ENCODE assay signal across 8 mouse cellular contexts in genomic region chr12:110843194-110844048, GRCm38 (mm10). TPM values are rescaled to one million over a fixed set of nuclear protein-coding genes. Genes with fewer than 3 reads are reported as not detected.
DNase-seq lines count a peak whose midpoint lies in the region; ATAC-seq lines count a peak whose summit lies in the region.

No protein-coding gene starts in this region.

- no peaks in the 10 kb centered on the region for H3K27me3 ChIP-seq in intestine, embryonic 15.5 days (replicated peaks)
- peaks cover 17% of the 10 kb centered on the region; the same call in 1 of the 2 replicates for H3K27me3 ChIP-seq in limb, embryonic 11.5 days (ENCODE audit: control insufficient read depth, insufficient read depth, low read length)
- H3K27me3 ChIP-seq in midbrain, embryonic 12.5 days = peaks cover 56% of the 10 kb centered on the region

- peak; percentile 76 to 77 for DNase-seq in urinary bladder, adult 18-20 months (ENCODE audit: low spot score in 2 of 2)
- DNase-seq in urinary bladder, postnatal 10 days (ENCODE audit: low spot score) = no peak
- DNase-seq in embryo, embryonic 11.5 days (ENCODE audit: low read depth, low spot score) = peak; percentile 76
- DNase-seq in gastrocnemius, postnatal 36 days = peak; percentile 76 to 82
- DNase-seq in limb, embryonic 11.5 days (ENCODE audit: low spot score) = peak; percentile 91
- DNase-seq in right cerebral cortex, postnatal 4 days = peak; percentile 84

- H3K9ac ChIP-seq in intestine, embryonic 15.5 days = peak overlapping the region; percentile 51
- H3K9ac ChIP-seq in limb, embryonic 11.5 days (ENCODE audit: low read length) = peak overlapping the region; percentile 45; the same call in 1 of the 2 replicates
- peak overlapping the region; percentile 43; the same call in 1 of the 2 replicates for H3K9ac ChIP-seq in midbrain, embryonic 12.5 days (replicated peaks)

- intact Hi-C loops in gastrocnemius, postnatal 36 days (cut with DNase I) = loop anchor here (1.0 to 5.0 kb wide), 4 partner anchors 106 to 396 kb away; partner anchors contain the start of genes Hsp90aa1, Ppp2r5c and Wdr20

- peaks cover 17% of the 10 kb centered on the region for H3K4me1 ChIP-seq in intestine, embryonic 15.5 days (replicated peaks)
- H3K4me1 ChIP-seq in limb, embryonic 11.5 days (ENCODE audit: control insufficient read depth, insufficient read depth, low read length) = no peaks in the 10 kb centered on the region; the same call in 1 of the 2 replicates
- peaks cover 35% of the 10 kb centered on the region for H3K4me1 ChIP-seq in midbrain, embryonic 12.5 days

- H3K4me2 ChIP-seq in intestine, embryonic 15.5 days (replicated peaks) = peak overlapping the region; percentile 87
- H3K4me2 ChIP-seq in limb, embryonic 11.5 days (ENCODE audit: low read depth, severe bottlenecking) = peak overlapping the region; percentile 66
- peak overlapping the region; percentile 57 for H3K4me2 ChIP-seq in midbrain, embryonic 12.5 days (replicated peaks)

- 0 out of 2 replicates have a peak, but pooled peaks have one; percentile 4 for ATAC-seq in intestine, embryonic 15.5 days
- ATAC-seq in limb, embryonic 11.5 days (ENCODE audit: insufficient number of reproducible peaks, low FRiP score, low TSS enrichment, low read depth) = peak; percentile 26; the same call in 1 of the 2 replicates
- ATAC-seq in midbrain, embryonic 12.5 days (ENCODE audit: low FRiP score, low read depth) = no peak

- no peaks in the 10 kb centered on the region for H3K36me3 ChIP-seq in intestine, embryonic 15.5 days
- no peaks in the 10 kb centered on the region for H3K36me3 ChIP-seq in limb, embryonic 11.5 days (ENCODE audit: control insufficient read depth, insufficient read depth, low read length)
- H3K36me3 ChIP-seq in midbrain, embryonic 12.5 days = no peaks in the 10 kb centered on the region

- 18% methylated on average over 32 of the region's 32 CpGs for WGBS in intestine, embryonic 15.5 days
- 19% methylated on average over 32 of the region's 32 CpGs for WGBS in limb, embryonic 11.5 days
- 21% methylated on average over 32 of the region's 32 CpGs for WGBS in midbrain, embryonic 12.5 days

- H3K27ac ChIP-seq in intestine, embryonic 15.5 days = no peak overlapping the region
- no peak overlapping the region for H3K27ac ChIP-seq in limb, embryonic 11.5 days (replicated peaks; ENCODE audit: low read depth, low read length)
- no peak overlapping the region for H3K27ac ChIP-seq in midbrain, embryonic 12.5 days (replicated peaks)

- H3K9me3 ChIP-seq in intestine, embryonic 15.5 days = no peaks in the 10 kb centered on the region
- H3K9me3 ChIP-seq in limb, embryonic 11.5 days (ENCODE audit: control insufficient read depth, low read length) = no peaks in the 10 kb centered on the region
- no peaks in the 10 kb centered on the region for H3K9me3 ChIP-seq in midbrain, embryonic 12.5 days

- H3K4me3 ChIP-seq in intestine, embryonic 15.5 days (replicated peaks) = peak overlapping the region; percentile 52
- H3K4me3 ChIP-seq in limb, embryonic 11.5 days (ENCODE audit: low read depth, low read length) = peak overlapping the region; percentile 31
- H3K4me3 ChIP-seq in midbrain, embryonic 12.5 days = peak overlapping the region; percentile 50

RNA-seq across cellular contexts. Expression of gene Mok, which starts 2.7 kb away (rescaled TPM):
- total RNA-seq in gastrocnemius, postnatal 36 days (2021) = under 1 TPM in 1 of 2 experiments, not detected in 1; 0.37 TPM
- polyA plus RNA-seq in intestine, embryonic 15.5 days (2015; fragmentation: Nextera tagmentation; extraction: Ambion mirVana) = 2.4 and 2.6 TPM in 2 replicates
- polyA plus RNA-seq in limb, embryonic 11.5 days (2014; fragmentation: Nextera tagmentation; extraction: Ambion mirVana) = 5.9 and 7.1 TPM in 2 replicates
- polyA plus RNA-seq in midbrain, embryonic 12.5 days (2016; fragmentation: Nextera tagmentation; extraction: Ambion mirVana) = 11.1 and 13.2 TPM in 2 replicates

RNA-seq across cellular contexts. Expression of gene Zfp839, which starts 6.6 kb away (rescaled TPM):
- total RNA-seq in gastrocnemius, postnatal 36 days (2021) = 1 to 10 TPM; 4.2 to 7.3 TPM
- polyA plus RNA-seq in intestine, embryonic 15.5 days (2015; fragmentation: Nextera tagmentation; extraction: Ambion mirVana) = 4.5 and 4.9 TPM in 2 replicates
- 4.3 and 4.8 TPM in 2 replicates for polyA plus RNA-seq in limb, embryonic 11.5 days (2014; fragmentation: Nextera tagmentation; extraction: Ambion mirVana)
- polyA plus RNA-seq in midbrain, embryonic 12.5 days (2016; fragmentation: Nextera tagmentation; extraction: Ambion mirVana) = 3.9 and 5.1 TPM in 2 replicates

RNA-seq across cellular contexts. Expression of gene Cinp, which starts 45.5 kb away (rescaled TPM):
- 10 to 100 TPM; 22.3 to 24.6 TPM for total RNA-seq in gastrocnemius, postnatal 36 days (2021)
- polyA plus RNA-seq in intestine, embryonic 15.5 days (2015; fragmentation: Nextera tagmentation; extraction: Ambion mirVana) = 69.6 and 74.2 TPM in 2 replicates
- 83.2 and 84.8 TPM in 2 replicates for polyA plus RNA-seq in limb, embryonic 11.5 days (2014; fragmentation: Nextera tagmentation; extraction: Ambion mirVana)
- polyA plus RNA-seq in midbrain, embryonic 12.5 days (2016; fragmentation: Nextera tagmentation; extraction: Ambion mirVana) = 58.5 and 72.6 TPM in 2 replicates

RNA-seq across cellular contexts. Expression of gene Tecpr2, which starts 45.6 kb away (rescaled TPM):
- 1 to 10 TPM; 1.9 to 2.1 TPM for total RNA-seq in gastrocnemius, postnatal 36 days (2021)
- polyA plus RNA-seq in intestine, embryonic 15.5 days (2015; fragmentation: Nextera tagmentation; extraction: Ambion mirVana) = 3.0 and 3.1 TPM in 2 replicates
- polyA plus RNA-seq in limb, embryonic 11.5 days (2014; fragmentation: Nextera tagmentation; extraction: Ambion mirVana) = 4.2 and 4.9 TPM in 2 replicates
- 7.5 and 8.4 TPM in 2 replicates for polyA plus RNA-seq in midbrain, embryonic 12.5 days (2016; fragmentation: Nextera tagmentation; extraction: Ambion mirVana)
